Mouse (Mus musculus): ENCODE measurements around the gene Kdm2a. TPM values are rescaled to one million over a fixed set of nuclear protein-coding genes. Genes with fewer than 3 reads are reported as not detected.
"Not testable (repeated sequence)": the region's sequence is repeated elsewhere in the genome, so short reads cannot be mapped to it uniquely, and the experiment has no call there.

Gene Kdm2a
- polyA plus RNA-seq, 1 experiment from 2014 or later = 47.7 TPM

DNA sequence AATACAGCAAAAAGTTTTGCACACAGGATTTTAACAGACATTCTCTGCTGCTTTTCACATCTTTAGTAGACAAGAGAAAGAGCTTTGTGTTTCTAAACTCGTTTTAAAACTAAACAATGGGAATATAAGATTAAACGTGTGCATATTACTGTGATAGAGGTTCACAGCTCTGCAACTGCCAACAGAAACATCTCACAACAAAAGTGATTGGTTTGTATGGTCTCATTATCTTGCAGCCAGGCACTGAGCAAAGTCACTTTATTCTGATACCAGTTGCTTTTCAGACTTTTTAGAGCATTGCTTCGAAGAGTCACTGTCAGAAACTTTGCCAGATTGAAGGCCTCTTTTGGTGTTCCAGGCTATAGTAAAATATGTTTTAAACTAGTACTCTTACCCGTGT, 874 bp upstream of the Kdm2a start:
- H3K9me3 ChIP-seq (replicated peaks) = peaks cover 3% of the 10 kb centered on the region; the same call in 1 of the 2 replicates
- 69% methylated on average over 4 of the region's 4 CpGs for WGBS
- no peak overlapping the region for H3K27ac ChIP-seq (replicated peaks)
- peaks cover 29% of the 10 kb centered on the region for H3K4me1 ChIP-seq
- no peaks in the 10 kb centered on the region for H3K36me3 ChIP-seq
- no peak overlapping the region for H3K4me3 ChIP-seq
- no peak for DNase-seq (ENCODE audit: low spot score)
- H3K27me3 ChIP-seq (ENCODE audit: low read depth, poor library complexity, severe bottlenecking) = peaks cover 18% of the 10 kb centered on the region

DNA sequence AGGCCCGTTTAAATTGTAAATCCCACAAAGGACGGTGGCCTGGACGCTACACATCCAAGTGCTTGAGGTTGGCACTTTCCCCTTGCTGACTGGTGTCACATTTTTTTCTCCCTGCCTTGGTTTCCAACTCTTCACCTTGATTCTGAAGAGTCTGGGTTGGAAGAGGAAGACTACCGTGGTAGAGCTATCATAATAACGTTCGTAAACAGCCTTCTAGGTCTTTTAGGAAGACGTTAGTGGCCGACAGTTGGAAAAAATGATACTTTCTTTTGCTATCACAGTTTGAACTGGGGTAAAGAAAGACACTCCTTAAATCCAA, 504 bp upstream of the Kdm2a start:
- no peak for DNase-seq (ENCODE audit: low spot score)
- peak overlapping the region; percentile 98 for H3K4me3 ChIP-seq
- H3K4me1 ChIP-seq = peaks cover 32% of the 10 kb centered on the region
- peaks cover 3% of the 10 kb centered on the region; the same call in 1 of the 2 replicates for H3K9me3 ChIP-seq (replicated peaks)
- 28% methylated on average over 8 of the region's 8 CpGs for WGBS
- peaks cover 18% of the 10 kb centered on the region for H3K27me3 ChIP-seq (ENCODE audit: low read depth, poor library complexity, severe bottlenecking)
- H3K36me3 ChIP-seq = peaks cover 3% of the 10 kb centered on the region
- peak overlapping the region; percentile 99 for H3K27ac ChIP-seq (replicated peaks)

DNA sequence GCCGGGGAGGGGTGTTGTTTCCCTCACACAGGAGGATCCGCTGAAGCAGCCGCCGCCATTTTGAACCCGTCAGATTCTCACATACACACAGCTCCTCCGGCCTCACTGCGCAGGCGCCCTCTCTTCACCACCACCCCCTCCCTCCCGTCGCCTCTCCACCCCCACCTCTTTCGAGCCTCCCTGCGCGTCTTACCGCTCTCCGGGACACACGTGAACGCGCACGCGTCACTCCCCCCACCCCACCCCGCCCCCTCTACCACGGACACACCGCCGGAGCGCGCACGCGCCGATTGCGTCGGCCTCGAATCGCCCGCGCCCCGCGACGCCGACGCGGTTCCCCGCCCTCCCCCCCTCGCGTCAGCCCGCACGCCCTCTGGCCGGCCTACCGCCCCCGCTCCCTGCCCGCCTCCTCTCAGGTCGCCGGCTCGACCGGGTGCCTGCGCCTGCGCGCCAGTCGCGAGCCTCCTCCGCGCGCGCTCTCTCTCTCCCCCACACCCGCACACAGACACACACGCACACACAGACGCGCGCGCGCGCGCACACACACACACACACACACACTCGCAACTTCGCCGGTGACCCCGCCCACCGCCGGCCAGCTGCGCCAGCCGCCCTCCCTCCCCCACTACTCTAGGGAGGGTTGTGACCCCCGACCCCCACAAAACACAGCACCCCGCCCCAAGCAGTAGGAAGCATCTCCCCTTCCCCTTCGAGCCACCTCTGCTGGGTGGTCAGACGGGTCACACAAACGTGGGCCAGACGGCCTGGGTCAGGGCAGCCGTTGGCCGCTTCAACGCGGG, 887 bp downstream of the Kdm2a start:
- peaks cover 41% of the 10 kb centered on the region for H3K4me1 ChIP-seq
- H3K36me3 ChIP-seq = peaks cover 15% of the 10 kb centered on the region
- DNase-seq (ENCODE audit: low spot score) = peak; percentile 99
- H3K27me3 ChIP-seq (ENCODE audit: low read depth, poor library complexity, severe bottlenecking) = peaks cover 18% of the 10 kb centered on the region
- WGBS = under 1% methylated on average over 89 of the region's 90 CpGs
- H3K27ac ChIP-seq (replicated peaks) = peak overlapping the region; percentile 99
- H3K9me3 ChIP-seq (replicated peaks) = 0 out of 2 replicates have a peak, but pooled peaks cover 3% of the 10 kb centered on the region
- peak overlapping the region; percentile 98 for H3K4me3 ChIP-seq

DNA sequence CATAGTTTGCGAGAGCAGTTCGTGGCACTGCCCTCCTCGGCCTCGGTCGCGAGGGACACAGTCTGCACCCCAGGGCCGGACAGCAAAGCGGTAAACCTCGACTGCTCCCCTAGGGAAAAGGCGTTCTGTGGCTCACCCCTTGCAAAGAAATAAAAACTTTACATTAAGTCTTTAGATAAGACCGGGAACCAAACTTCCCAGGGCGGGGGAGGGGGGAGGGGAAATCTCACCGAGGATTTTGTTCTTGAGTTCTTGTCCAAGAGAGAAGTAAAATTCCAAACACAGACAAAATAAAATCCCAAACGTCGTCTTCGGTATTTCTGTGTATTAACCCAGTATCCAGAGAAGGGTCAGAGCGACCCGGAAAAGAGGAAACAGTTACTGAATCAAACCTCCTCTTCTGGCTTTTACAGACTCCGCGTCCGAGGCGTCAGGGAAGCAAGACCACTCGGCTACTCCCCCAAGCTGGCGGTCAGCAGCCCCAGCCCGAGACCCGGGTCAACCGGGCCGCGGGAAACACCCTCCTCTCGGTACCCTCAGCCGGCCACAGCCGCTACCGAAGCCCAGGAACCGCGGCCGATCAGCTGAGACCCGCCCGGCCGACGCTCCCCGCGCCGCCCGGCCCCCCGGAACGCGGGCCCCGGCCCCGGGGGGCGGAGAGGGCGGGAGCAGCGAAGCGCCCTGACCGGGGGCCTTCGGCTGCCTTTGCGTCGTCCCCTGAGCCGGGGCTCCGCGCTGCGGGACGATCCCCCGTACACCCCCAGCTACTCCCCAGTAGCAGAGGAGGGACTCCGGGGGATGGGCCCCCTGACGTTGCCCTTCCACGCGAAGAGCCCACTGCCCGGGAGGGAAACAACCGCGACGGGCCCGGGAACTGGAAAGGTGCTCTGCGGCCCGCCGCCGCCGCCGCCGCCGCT, 1.7 kb downstream of the Kdm2a start:
- Histone ChIP-seq H3K36me3 (peaks cover 23% of the 10 kb centered on the region), H3K27me3 (ENCODE audit: low read depth, poor library complexity, severe bottlenecking) (peaks cover 18% of the 10 kb centered on the region)
- under 1% methylated on average over 80 of the region's 80 CpGs for WGBS

DNA sequence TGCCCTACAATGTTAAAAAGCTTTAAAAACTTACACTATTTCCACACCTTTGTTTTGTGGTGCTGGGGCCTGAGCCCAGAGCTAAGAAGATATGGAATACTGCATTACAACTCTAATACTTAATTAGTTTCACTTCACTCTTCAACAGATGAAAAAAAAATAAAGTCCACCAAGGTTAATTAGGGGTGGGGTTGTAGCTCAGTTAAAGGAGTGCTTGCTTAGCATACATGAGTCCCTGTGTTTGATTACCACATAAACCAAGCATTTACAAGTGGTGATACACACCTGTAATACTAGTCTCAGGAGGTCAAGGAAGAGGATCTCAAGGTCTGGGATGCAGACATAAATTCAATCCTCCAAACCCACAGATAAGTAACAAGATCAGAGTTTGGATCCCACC, 10.8 kb downstream of the Kdm2a start:
- Histone ChIP-seq H3K4me3 (no peak overlapping the region), H3K4me1 (peaks cover 2% of the 10 kb centered on the region; the same call in 1 of the 2 replicates), H3K36me3 (peaks cover 75% of the 10 kb centered on the region), H3K27ac (replicated peaks) (no peak overlapping the region), H3K9me3 (replicated peaks) (no peaks in the 10 kb centered on the region), H3K27me3 (ENCODE audit: low read depth, poor library complexity, severe bottlenecking) (no peaks in the 10 kb centered on the region)
- no peak for DNase-seq (ENCODE audit: low spot score)

More for the DNA sequence above, 1.7 kb downstream of the Kdm2a start:
- Histone ChIP-seq H3K4me3 (peak overlapping the region; percentile 98), H3K9me3 (replicated peaks) (0 out of 2 replicates have a peak, but pooled peaks cover 3% of the 10 kb centered on the region), H3K4me1 (peaks cover 44% of the 10 kb centered on the region), H3K27ac (replicated peaks) (peak overlapping the region; percentile 99)
- DNase-seq (ENCODE audit: low spot score) = no peak

DNA sequence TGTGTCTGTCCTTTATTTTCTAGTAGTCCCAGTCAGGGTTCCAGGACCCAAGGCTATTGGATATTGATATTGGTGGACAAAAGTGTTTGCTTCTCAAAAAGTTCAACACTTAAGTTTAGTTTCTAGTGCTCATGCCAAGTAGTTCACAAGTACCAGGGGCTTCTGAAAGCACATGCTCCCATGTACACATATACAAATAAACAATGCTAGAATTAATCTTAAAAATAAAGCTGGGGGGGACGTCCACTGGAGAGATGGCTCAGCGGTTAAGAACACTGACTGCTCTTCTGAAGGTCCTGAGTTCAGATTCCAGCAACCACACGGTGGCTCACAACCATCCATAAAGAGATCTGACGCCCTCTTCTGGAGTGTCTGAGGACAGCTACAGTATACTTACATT, 13.1 kb downstream of the Kdm2a start:
- WGBS = 88% methylated on average over 4 of the region's 4 CpGs
- Histone ChIP-seq H3K27me3 (ENCODE audit: low read depth, poor library complexity, severe bottlenecking) (no peaks in the 10 kb centered on the region), H3K4me1 (no peaks in the 10 kb centered on the region), H3K36me3 (peaks cover 63% of the 10 kb centered on the region), H3K4me3 (no peak overlapping the region), H3K27ac (replicated peaks) (no peak overlapping the region), H3K9me3 (replicated peaks) (no peaks in the 10 kb centered on the region)
- no peak for DNase-seq (ENCODE audit: low spot score)

DNA sequence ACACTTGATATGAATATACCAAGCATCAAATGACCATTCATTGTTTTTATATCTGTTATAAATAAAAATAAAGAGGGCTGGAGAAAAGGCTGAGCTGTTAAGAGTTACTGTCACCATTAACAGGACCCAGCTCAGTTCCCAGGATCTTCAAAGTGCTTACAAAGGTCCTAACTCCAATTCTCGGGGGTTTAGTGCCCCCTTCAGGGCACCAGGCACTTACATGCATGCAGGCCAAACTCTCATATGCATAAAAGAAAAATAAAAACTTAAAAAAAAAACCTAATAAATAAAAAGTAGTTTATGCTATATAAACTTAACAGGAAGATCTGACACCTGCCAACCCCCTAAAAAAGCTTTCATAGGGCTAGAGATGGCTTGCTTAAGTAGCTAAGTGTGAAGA, 13.8 kb downstream of the Kdm2a start:
- H3K36me3 ChIP-seq = peaks cover 66% of the 10 kb centered on the region
- no peak for DNase-seq (ENCODE audit: low spot score)

DNA sequence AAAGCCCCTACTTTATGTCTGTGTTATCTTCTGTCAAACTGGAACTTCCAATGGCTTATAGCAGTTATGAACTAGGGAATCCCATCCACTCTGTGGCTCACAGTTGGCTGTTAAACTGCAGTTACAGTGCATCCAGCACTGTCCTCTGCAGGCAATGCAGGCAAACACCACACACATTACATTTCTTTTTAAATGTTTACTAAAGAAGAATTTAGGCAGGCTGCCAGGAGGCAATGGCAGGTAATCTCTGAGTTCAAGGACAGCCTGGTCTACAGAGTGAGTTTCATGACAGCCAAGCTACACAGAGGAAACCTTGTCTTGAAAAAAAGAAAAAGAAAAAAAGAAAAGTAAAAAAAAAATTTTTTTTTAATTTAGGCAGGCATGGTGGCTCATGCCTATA, 14.8 kb downstream of the Kdm2a start:
- H3K36me3 ChIP-seq = peaks cover 68% of the 10 kb centered on the region
- no peak overlapping the region for H3K4me3 ChIP-seq
- no peaks in the 10 kb centered on the region for H3K9me3 ChIP-seq (replicated peaks)
- DNase-seq (ENCODE audit: low spot score) = no peak
- no peak overlapping the region for H3K27ac ChIP-seq (replicated peaks)
- H3K27me3 ChIP-seq (ENCODE audit: low read depth, poor library complexity, severe bottlenecking) = no peaks in the 10 kb centered on the region
- no peaks in the 10 kb centered on the region for H3K4me1 ChIP-seq

More for the DNA sequence above, 13.8 kb downstream of the Kdm2a start:
- no peak overlapping the region for H3K4me3 ChIP-seq
- WGBS = 46% methylated on average over 1 of the region's 1 CpGs
- H3K4me1 ChIP-seq = no peaks in the 10 kb centered on the region
- H3K27ac ChIP-seq (replicated peaks) = no peak overlapping the region
- H3K9me3 ChIP-seq (replicated peaks) = no peaks in the 10 kb centered on the region
- H3K27me3 ChIP-seq (ENCODE audit: low read depth, poor library complexity, severe bottlenecking) = no peaks in the 10 kb centered on the region

DNA sequence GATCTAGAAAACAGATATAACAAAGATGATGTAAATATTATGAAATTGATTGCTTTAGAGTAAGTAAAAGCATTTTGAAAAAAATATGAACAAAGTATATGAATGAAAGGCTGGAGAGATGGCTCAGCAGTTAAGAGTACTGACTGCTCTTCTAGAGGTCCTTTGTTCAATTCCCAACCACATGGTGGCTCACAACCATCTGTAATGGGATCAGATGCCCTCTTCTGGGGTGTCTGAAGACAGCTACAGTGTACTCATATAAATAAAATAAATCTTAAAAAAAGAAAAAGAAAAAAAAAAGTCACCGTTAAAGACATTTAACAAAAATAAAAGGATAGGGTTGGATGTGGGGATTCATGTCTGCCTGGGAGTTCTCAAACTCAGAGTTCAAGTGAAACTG, 15.8 kb downstream of the Kdm2a start:
- WGBS = 89% methylated on average over 1 of the region's 1 CpGs
- not testable (repeated sequence) for H3K4me3 ChIP-seq; DNase-seq (ENCODE audit: low spot score); H3K27ac ChIP-seq (replicated peaks); H3K9me3 ChIP-seq (replicated peaks); H3K27me3 ChIP-seq (ENCODE audit: low read depth, poor library complexity, severe bottlenecking); H3K4me1 ChIP-seq
- peaks cover 70% of the 10 kb centered on the region for H3K36me3 ChIP-seq

DNA sequence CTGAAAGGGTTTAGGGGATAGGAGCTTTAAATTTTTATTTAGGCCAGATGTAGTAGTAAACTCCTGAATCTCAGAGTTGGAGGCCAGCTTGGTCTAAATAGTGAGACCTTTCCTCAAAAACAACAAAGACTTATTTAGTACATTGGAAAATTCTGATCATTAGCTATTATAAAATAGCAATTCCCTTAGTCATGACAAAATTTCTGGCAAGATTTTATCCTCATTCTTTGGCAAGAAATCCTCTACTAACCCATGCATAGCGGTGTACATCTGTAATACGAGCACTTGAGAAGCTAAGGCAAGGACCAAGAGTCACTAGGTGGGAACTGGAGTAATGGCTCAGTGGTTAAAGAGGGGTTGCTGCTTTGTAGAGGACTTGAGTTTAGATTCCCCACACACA, 27.4 kb downstream of the Kdm2a start:
- no peaks in the 10 kb centered on the region for H3K27me3 ChIP-seq (ENCODE audit: low read depth, poor library complexity, severe bottlenecking)
- 96% methylated on average over 2 of the region's 2 CpGs for WGBS
- no peaks in the 10 kb centered on the region for H3K9me3 ChIP-seq (replicated peaks)
- DNase-seq (ENCODE audit: low spot score) = no peak
- no peak overlapping the region for H3K4me3 ChIP-seq
- H3K4me1 ChIP-seq = peaks cover 5% of the 10 kb centered on the region; the same call in 1 of the 2 replicates
- H3K36me3 ChIP-seq = peaks cover 31% of the 10 kb centered on the region
- H3K27ac ChIP-seq (replicated peaks) = no peak overlapping the region

DNA sequence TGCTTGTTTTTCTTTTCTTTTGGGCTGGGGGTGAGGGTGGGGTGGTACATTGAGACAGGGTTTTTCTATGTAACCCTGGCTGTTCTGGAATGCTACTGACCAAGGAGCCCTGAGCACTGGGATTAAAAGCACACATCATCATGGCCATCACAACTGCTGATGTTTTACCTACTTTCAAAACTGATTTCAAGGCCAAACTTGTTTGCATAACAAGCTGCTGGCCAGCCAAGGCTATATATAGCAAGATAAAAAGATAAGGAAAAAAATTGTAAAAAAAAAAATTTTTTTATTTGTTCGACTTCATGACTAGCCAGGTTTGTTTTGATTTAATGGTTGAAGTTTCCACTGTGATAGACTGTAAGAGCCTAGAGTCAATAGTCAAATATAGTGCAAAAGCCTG, 27.8 kb downstream of the Kdm2a start:
- Histone ChIP-seq H3K4me1 (peaks cover 5% of the 10 kb centered on the region; the same call in 1 of the 2 replicates), H3K27ac (replicated peaks) (no peak overlapping the region), H3K27me3 (ENCODE audit: low read depth, poor library complexity, severe bottlenecking) (no peaks in the 10 kb centered on the region), H3K4me3 (no peak overlapping the region), H3K36me3 (peaks cover 31% of the 10 kb centered on the region), H3K9me3 (replicated peaks) (no peaks in the 10 kb centered on the region)
- DNase-seq (ENCODE audit: low spot score) = no peak
- 89% methylated on average over 1 of the region's 1 CpGs for whole genome bisulfite sequencing

DNA sequence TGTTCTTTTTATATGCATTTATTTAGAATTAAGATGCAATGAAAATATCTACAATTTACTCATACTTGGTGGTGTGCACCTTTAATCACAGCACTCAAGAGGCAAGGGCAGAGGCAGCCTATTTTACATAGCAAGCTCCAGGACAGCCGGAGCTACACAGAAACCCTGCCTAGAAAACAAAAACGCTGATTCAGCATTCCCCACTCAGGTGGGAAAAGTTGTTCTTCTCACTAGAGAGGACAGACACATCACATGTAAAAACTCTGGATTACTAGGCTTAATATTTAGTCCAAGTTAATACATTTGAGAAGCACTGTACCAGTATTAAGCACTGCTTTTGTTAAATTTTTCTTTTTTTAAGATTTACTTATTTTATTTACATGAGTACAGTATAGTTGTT, 48.6 kb downstream of the Kdm2a start:
- DNase-seq (ENCODE audit: low spot score) = no peak
- Histone ChIP-seq H3K27me3 (ENCODE audit: low read depth, poor library complexity, severe bottlenecking) (no peaks in the 10 kb centered on the region), H3K4me1 (no peaks in the 10 kb centered on the region), H3K4me3 (no peak overlapping the region), H3K36me3 (peaks cover 96% of the 10 kb centered on the region), H3K27ac (replicated peaks) (no peak overlapping the region), H3K9me3 (replicated peaks) (no peaks in the 10 kb centered on the region)
- 89% methylated on average over 2 of the region's 2 CpGs for WGBS

DNA sequence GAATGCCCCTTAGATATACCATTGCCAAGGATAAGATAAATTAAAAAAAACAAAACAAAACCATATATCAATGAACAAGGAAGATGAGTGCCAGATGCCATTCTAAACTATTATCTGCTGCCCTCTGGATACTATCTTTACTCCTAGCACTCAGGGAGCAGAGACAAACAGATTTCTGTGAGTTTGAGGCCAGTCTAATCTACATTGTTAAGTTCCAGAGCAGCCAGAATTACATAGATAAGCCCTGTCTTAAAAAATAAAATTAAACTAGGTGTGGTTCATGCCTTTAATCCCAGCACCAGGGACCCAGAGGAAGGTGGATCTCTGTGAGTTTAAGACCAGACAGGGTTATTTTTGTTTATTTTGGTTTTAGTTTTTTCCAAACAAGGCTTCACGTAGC, 51.6 kb downstream of the Kdm2a start:
- DNase-seq (ENCODE audit: low spot score) = no peak
- H3K4me3 ChIP-seq = no peak overlapping the region
- no peak overlapping the region for H3K27ac ChIP-seq (replicated peaks)
- no peaks in the 10 kb centered on the region for H3K4me1 ChIP-seq
- peaks cover 98% of the 10 kb centered on the region for H3K36me3 ChIP-seq
- H3K9me3 ChIP-seq (replicated peaks) = no peaks in the 10 kb centered on the region
- 97% methylated on average over 1 of the region's 1 CpGs for WGBS
- H3K27me3 ChIP-seq (ENCODE audit: low read depth, poor library complexity, severe bottlenecking) = no peaks in the 10 kb centered on the region

Data from midbrain, embryonic 10.5 days (tissue).